Mouse (Mus musculus): Measurements from ENCODE around the gene Olfr201. TPM values are rescaled to one million over a fixed set of nuclear protein-coding genes. Genes with fewer than 3 reads are reported as not detected.
A peak's percentile ranks its signal among the peaks of the same experiment; 100 is the strongest.
"Not testable (repeated sequence)": the region's sequence is repeated elsewhere in the genome, so short reads cannot be mapped to it uniquely, and the experiment has no call there.

The Olfr201 gene
- polyA plus RNA-seq (2016; fragmentation: Nextera tagmentation; extraction: Ambion mirVana), result not detected in 2 replicates

DNA sequence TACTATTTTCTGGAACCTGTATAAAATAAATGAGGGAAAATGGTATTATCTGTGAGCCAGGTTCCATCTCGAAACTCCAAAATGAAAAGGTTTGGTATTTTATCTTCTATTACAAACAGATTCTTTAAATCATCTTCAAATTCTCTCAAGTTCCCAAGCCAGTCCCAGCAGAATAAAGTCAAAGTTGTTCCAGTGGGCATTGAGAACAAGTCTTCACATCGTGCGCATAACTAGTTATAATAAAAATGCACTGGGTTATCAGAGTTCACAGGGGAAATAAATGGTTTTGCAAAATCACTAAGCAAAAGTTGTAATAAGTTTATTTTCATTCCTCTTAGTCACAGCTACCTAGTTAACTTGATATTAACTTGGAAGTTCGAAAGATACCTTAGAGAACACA lies at the start of gene Olfr201:
TSS of gene Olfr201 (minus strand) at position 101 of the 400 bp plus-strand sequence.
- not testable (repeated sequence) for H3K4me1 ChIP-seq; H3K4me2 ChIP-seq (replicated peaks); ATAC-seq (ENCODE audit: low FRiP score, low read depth); H3K27ac ChIP-seq (replicated peaks); H3K9ac ChIP-seq (replicated peaks); H3K36me3 ChIP-seq; H3K9me3 ChIP-seq; H3K4me3 ChIP-seq; H3K27me3 ChIP-seq
- 87% methylated on average over 4 of the region's 4 CpGs for WGBS

DNA sequence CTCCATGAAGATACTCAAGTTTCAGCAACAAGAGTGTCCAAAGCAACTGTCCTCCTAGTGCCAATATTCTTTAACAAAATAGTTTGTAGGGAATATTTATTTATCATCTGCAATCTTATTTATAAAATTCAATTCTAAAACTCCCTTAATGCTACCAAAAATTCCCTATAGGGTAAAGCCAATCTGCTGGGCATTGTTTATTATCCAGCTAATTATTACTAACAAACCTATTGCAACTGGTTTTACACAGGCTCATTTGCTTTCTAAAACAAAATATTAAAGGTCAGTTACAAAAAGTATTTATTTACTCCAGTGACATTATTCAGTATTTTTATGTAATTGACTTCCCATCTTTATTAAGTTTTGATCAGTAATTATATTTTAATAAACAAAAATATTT lies 45.7 kb upstream of the Olfr201 start, which contains the start of gene Olfr204:
TSS of gene Olfr204 (minus strand) at position 101 of the 400 bp plus-strand sequence.
- H3K9me3 ChIP-seq, result no peaks in the 10 kb centered on the region
- no peak within 1 kb of the TSS for H3K27ac ChIP-seq (replicated peaks)
- no peak within 1 kb of the TSS for H3K4me3 ChIP-seq
- H3K9ac ChIP-seq (replicated peaks), result no peak within 1 kb of the TSS
- no peaks in the 10 kb centered on the region for H3K36me3 ChIP-seq
- no peaks in the 10 kb centered on the region for H3K4me1 ChIP-seq
- no peak within 1 kb of the TSS for H3K4me2 ChIP-seq (replicated peaks)
- ATAC-seq (ENCODE audit: low FRiP score, low read depth), result no peak
- H3K27me3 ChIP-seq, result no peaks in the 10 kb centered on the region

DNA sequence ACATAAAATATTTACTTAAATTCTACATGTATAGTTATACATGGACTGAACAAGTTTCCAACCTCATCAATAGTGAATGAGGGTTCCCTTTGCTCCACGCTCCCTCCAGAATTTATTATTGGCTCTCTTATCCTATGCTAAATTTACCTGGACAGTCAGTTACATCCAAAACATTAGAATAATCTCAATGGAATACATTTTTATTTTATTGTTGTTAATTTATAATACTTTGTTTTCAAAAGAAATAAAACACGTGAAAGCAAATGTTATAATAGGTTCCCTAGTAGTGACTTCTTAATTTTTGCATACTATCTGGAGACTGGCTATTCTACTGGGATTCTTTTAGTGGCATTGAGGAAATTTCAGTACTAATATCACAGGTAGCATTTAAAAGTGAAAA lies 26.1 kb upstream of the Olfr201 start, which contains the start of gene Olfr203:
TSS of gene Olfr203 (plus strand) at position 301 of the 400 bp plus-strand sequence.
- Histone ChIP-seq H3K27me3 (no peaks in the 10 kb centered on the region), H3K4me1 (no peaks in the 10 kb centered on the region), H3K9ac (replicated peaks) (no peak within 1 kb of the TSS), H3K4me3 (no peak within 1 kb of the TSS), H3K36me3 (no peaks in the 10 kb centered on the region), H3K4me2 (replicated peaks) (no peak within 1 kb of the TSS), H3K27ac (replicated peaks) (no peak within 1 kb of the TSS), H3K9me3 (no peaks in the 10 kb centered on the region)
- ATAC-seq (ENCODE audit: low FRiP score, low read depth), result no peak
- WGBS, result 81% methylated on average over 2 of the region's 2 CpGs

DNA sequence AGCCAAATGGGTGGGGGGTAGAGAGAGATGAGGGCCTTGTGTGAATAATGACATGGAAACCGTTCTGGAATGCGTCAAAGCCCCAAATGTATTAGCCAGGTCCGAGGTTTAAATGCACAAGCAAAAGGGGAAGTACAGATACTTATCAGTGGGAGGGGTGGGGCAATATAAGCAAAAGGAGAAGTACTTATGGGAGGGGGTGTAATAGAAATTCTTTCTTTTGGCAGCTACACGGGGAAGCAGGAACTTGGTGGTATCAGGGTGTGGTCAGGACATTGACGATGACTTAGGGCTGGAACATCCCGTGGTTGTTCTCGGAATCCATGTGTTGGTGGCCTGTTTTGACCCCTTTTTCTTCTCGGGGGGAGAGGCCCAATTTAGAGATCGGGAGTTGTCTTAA lies 15.1 kb upstream of the Olfr201 start:
- not testable (repeated sequence) for H3K4me1 ChIP-seq; H3K9ac ChIP-seq (replicated peaks); H3K27me3 ChIP-seq; H3K9me3 ChIP-seq; H3K36me3 ChIP-seq; H3K27ac ChIP-seq (replicated peaks); H3K4me3 ChIP-seq; H3K4me2 ChIP-seq (replicated peaks); ATAC-seq (ENCODE audit: low FRiP score, low read depth)
- WGBS, result 84% methylated on average over 9 of the region's 9 CpGs

DNA sequence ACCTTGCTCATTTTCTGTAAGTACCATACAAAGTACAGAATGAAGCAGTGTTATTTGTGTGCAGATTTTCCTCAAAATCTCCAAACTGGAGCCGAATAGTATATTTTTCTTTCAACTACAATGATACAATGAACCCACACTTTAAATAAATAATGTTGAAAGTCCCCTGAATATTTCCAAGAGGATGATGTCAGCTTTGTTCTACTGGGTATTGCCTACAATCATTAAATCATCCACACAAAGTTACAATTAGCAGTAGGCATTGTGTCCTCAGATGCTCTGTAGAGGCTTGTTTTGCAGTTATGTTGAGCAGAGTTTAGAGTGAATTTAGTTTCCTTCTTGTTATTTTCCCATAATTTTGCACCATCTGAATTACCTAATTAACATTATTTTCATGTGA lies 14.3 kb upstream of the Olfr201 start, which contains the start of gene Olfr202:
TSS of gene Olfr202 (minus strand) at position 101 of the 400 bp plus-strand sequence.
- Histone ChIP-seq H3K36me3 (no peaks in the 10 kb centered on the region), H3K4me1 (no peaks in the 10 kb centered on the region), H3K27ac (replicated peaks) (no peak within 1 kb of the TSS), H3K4me3 (no peak within 1 kb of the TSS), H3K9me3 (no peaks in the 10 kb centered on the region), H3K9ac (replicated peaks) (no peak within 1 kb of the TSS), H3K4me2 (replicated peaks) (no peak within 1 kb of the TSS), H3K27me3 (no peaks in the 10 kb centered on the region)
- 78% methylated on average over 1 of the region's 1 CpGs for WGBS
- ATAC-seq (ENCODE audit: low FRiP score, low read depth), result no peak

DNA sequence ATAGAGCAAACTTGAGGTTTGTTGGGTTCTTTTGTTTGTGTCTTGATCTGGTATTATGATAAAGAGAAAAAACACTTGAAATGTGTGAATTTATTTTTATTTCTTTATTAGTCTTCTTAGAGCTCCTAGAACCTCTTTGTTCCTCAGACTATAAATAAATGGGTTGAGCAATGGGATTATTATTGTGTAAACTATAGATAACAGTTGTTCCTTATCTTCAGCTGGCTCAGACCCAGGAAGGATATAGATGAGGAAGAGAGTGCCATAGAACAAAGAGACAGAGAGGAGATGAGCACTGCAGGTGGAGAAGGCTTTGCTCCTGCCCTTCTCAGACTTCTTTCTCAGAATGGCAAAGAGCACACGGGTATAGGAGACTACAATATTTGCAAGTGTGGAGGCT lies 11.0 kb upstream of the Olfr201 start:
- ATAC-seq (ENCODE audit: low FRiP score, low read depth), result no peak
- H3K9ac ChIP-seq (replicated peaks), result no peak overlapping the region
- no peaks in the 10 kb centered on the region for H3K9me3 ChIP-seq
- H3K27ac ChIP-seq (replicated peaks), result no peak overlapping the region
- 76% methylated on average over 1 of the region's 1 CpGs for WGBS
- H3K4me3 ChIP-seq, result no peak overlapping the region
- H3K36me3 ChIP-seq, result no peaks in the 10 kb centered on the region
- no peaks in the 10 kb centered on the region for H3K27me3 ChIP-seq
- H3K4me2 ChIP-seq (replicated peaks), result no peak overlapping the region
- H3K4me1 ChIP-seq, result no peaks in the 10 kb centered on the region

DNA sequence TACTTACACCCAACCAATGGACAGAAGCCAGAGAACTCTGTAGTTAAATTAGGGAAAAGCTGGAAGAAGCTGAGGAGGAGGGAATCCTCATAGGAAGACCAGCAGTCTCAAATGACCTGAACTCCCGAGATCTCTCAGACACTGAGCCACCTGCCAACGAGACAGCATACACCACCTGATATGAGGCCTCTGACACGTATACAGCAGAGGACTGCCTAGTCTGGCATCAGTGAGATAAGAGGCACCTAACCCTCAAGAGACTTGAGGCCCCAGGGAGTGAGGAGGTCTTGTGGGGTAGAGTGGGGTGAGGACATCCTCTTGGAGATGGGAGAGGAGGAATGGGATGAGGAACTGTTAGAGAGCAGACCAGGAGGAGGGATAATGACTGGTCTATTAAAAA lies 8.1 kb upstream of the Olfr201 start:
- no peaks in the 10 kb centered on the region for H3K4me1 ChIP-seq
- 79% methylated on average over 3 of the region's 3 CpGs for WGBS
- no peaks in the 10 kb centered on the region for H3K36me3 ChIP-seq
- H3K9ac ChIP-seq (replicated peaks), result no peak overlapping the region
- H3K4me2 ChIP-seq (replicated peaks), result no peak overlapping the region
- H3K4me3 ChIP-seq, result no peak overlapping the region
- H3K27ac ChIP-seq (replicated peaks), result no peak overlapping the region
- ATAC-seq (ENCODE audit: low FRiP score, low read depth), result no peak
- H3K9me3 ChIP-seq, result no peaks in the 10 kb centered on the region
- H3K27me3 ChIP-seq, result no peaks in the 10 kb centered on the region

DNA sequence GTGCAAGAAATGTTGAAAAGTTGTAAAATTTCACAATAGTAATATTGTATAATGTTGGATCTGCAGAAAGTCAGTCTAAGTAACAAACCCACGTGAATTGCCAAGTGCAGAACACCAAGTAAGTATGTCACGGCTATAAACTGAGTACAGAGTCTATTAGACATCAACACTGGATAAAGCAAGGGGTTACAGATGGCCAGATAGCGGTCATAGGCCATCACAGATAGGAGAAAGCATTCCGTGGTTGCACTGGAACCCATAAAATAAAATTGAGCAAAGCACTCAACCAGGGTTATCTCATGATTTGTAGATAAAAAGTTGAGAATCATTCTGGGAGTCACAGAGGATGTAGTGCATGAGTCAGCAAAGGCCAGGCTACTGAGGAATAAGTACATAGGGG lies 3.3 kb downstream of the Olfr201 start:
- WGBS, result 78% methylated on average over 4 of the region's 4 CpGs
- not testable (repeated sequence) for H3K4me2 ChIP-seq (replicated peaks); H3K9ac ChIP-seq (replicated peaks); H3K27ac ChIP-seq (replicated peaks); H3K27me3 ChIP-seq; H3K9me3 ChIP-seq; ATAC-seq (ENCODE audit: low FRiP score, low read depth); H3K4me3 ChIP-seq; H3K4me1 ChIP-seq; H3K36me3 ChIP-seq

DNA sequence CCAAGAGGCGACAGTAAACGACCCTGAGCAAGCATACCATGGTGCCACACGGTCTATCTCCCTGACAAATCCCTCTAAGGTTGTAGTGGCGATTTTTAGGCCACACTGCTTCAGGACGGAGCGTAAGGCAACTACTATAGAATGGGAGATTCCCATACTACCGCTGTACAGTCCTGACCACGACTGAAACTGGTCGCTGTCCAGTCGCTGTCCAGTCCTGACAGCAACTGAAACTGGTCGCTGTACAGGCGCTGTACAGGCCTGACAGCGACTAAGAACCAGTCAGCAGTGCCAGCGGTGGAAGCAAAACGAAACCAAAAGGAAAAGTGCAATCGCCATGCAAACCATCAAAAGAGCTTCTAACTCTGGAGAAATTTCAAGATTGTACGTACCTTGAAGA lies 22.7 kb downstream of the Olfr201 start:
- H3K36me3 ChIP-seq, result no peaks in the 10 kb centered on the region
- H3K9ac ChIP-seq (replicated peaks), result no peak overlapping the region
- H3K27ac ChIP-seq (replicated peaks), result no peak overlapping the region
- H3K9me3 ChIP-seq, result no peaks in the 10 kb centered on the region
- H3K4me3 ChIP-seq, result no peak overlapping the region
- H3K4me2 ChIP-seq (replicated peaks), result no peak overlapping the region
- WGBS, result 90% methylated on average over 17 of the region's 17 CpGs
- no peaks in the 10 kb centered on the region for H3K27me3 ChIP-seq
- ATAC-seq (ENCODE audit: low FRiP score, low read depth), result no peak
- H3K4me1 ChIP-seq, result no peaks in the 10 kb centered on the region

DNA sequence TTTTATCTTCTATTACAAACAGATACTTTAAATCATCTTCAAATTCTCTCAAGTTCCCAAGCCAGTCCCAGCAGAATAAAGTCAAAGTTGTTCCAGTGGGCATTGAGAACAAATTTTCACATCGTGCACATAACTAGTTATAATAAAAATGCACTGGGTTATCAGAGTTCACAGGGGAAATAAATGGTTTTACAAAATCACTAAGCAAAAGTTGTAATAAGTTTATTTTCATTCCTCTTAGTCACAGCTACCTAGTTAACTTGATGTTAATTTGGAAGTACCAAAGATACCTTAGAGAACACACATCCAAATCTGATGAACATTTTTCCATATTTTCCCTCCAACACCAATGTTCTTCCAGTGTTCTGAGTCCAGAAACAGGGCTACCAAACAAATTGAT lies 52.8 kb downstream of the Olfr201 start, which contains the start of gene Olfr199:
TSS of gene Olfr199 (minus strand) at position 101 of the 400 bp plus-strand sequence.
- H3K27ac ChIP-seq (replicated peaks); H3K27me3 ChIP-seq; H3K4me2 ChIP-seq (replicated peaks); H3K9me3 ChIP-seq; H3K9ac ChIP-seq (replicated peaks); H3K4me1 ChIP-seq; H3K36me3 ChIP-seq; ATAC-seq (ENCODE audit: low FRiP score, low read depth); H3K4me3 ChIP-seq: not testable (repeated sequence)
- 76% methylated on average over 1 of the region's 1 CpGs for WGBS

DNA sequence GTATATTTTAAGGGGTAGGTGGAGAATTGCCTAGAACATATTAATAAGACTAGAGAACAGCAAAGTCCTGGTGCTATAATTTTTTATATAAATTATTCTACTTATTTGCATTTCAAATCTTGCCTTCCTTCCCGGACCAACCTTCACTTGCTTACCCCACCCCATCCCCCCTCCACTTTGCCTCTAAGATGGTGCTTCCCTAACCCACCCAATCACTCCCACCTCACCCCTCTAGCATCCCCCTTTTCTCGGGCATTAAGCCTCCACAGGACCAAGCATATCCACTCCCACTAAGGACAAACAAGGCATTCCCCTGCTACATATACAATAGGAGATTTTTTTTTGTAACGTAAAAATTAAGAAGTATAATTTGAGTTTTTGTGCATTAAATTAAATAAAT lies 54.6 kb downstream of the Olfr201 start:
- not testable (repeated sequence) for H3K9ac ChIP-seq (replicated peaks); H3K27ac ChIP-seq (replicated peaks); H3K9me3 ChIP-seq; H3K4me3 ChIP-seq; H3K36me3 ChIP-seq; H3K4me1 ChIP-seq; H3K4me2 ChIP-seq (replicated peaks); H3K27me3 ChIP-seq
- WGBS, result 88% methylated on average over 3 of the region's 3 CpGs
- peak; percentile 52; the same call in 1 of the 2 replicates for ATAC-seq (ENCODE audit: low FRiP score, low read depth)

Measured in midbrain, embryonic 12.5 days (tissue).